Mouse (Mus musculus) midbrain, postnatal 0 days (tissue): ENCODE results near the gene Etv6. TPM values are rescaled to one million over a fixed set of nuclear protein-coding genes. Genes with fewer than 3 reads are reported as not detected.

Source experiments
- ATAC-seq: fragments of 200-750 bp; cut with Nextera tagmentation; 2 replicates; pipeline ENCODE4 v1.8.0; 2017; ENCODE audit warnings: moderate number of reproducible peaks, mild to moderate bottlenecking, moderate TSS enrichment, moderate library complexity; ENCODE audit not compliant: low FRiP score
- DNase-seq: peaks from one replicate; pipeline ENCODE4 v3.0.0-alpha.2; 2015; ENCODE audit warnings: low spot score
- H3K27ac ChIP-seq: fragments of 300-500 bp; sonication (generic); 2 replicates; pipeline ENCODE4 v1.5.1; 2014; ENCODE audit warnings: low read depth, mild to moderate bottlenecking, low read length, mixed read lengths
- H3K27me3 ChIP-seq: fragments of 300-500 bp; sonication (generic); 2 replicates; pipeline ENCODE4 v1.6.1; 2014; ENCODE audit warnings: low read length, control low read depth, mixed read lengths; ENCODE audit not compliant: insufficient read depth
- H3K36me3 ChIP-seq: fragments of 300-500 bp; sonication (generic); 2 replicates; pipeline ENCODE4 v1.6.1; 2014; ENCODE audit warnings: low read length, control low read depth, mixed read lengths; ENCODE audit not compliant: insufficient read depth
- H3K4me1 ChIP-seq: fragments of 300-500 bp; sonication (generic); 2 replicates; pipeline ENCODE4 v1.6.1; 2014; ENCODE audit warnings: mild to moderate bottlenecking, control low read depth, antibody characterized with exemption, low read length, mixed read lengths; ENCODE audit not compliant: insufficient read depth
- H3K4me2 ChIP-seq: fragments of 300-500 bp; sonication (generic); 2 replicates; pipeline ENCODE4 v1.6.1; 2014; ENCODE audit warnings: low read depth, mild to moderate bottlenecking, low read length, mixed read lengths; ENCODE audit not compliant: poor library complexity, severe bottlenecking
- H3K4me3 ChIP-seq: fragments of 300-500 bp; sonication (generic); 2 replicates; pipeline ENCODE4 v1.5.1; 2014; ENCODE audit warnings: low read depth, mild to moderate bottlenecking, low read length, moderate library complexity
- H3K9ac ChIP-seq: fragments of 300-500 bp; sonication (generic); replicated peaks from 2 replicates; pipeline ENCODE4 v1.6.1; 2014; ENCODE audit warnings: mild to moderate bottlenecking, low read length, moderate library complexity, mixed read lengths; ENCODE audit not compliant: poor library complexity, severe bottlenecking
- H3K9me3 ChIP-seq: fragments of 300-500 bp; sonication (generic); 2 replicates; pipeline ENCODE4 v1.6.1; 2016; ENCODE audit warnings: low read length, control low read depth
- CTCF ChIP-seq: IDR thresholded peaks from 2 replicates; pipeline ENCODE4 v1.5.1; 2016; ENCODE audit warnings: antibody characterized with exemption, mild to moderate bottlenecking
- WGBS: fragments of 180-500 bp; shearing (Covaris S2); extraction: QIAGEN DNeasy Blood & Tissue Kit; methylation state at CpG from one replicate; pipeline ENCODE4 v1.1.7; 2014; 5-methylcytosine and 5-hydroxymethylcytosine counted together
- polyA plus RNA-seq: library from polyadenylated mRNA; unstranded; fragments of >200 nt; fragmentation: Nextera tagmentation; extraction: Ambion mirVana; gene quantifications from 2 replicates; pipeline ENCODE4 v1.2.1, GENCODE M21; 2015
- total RNA-seq: library from RNA; depleted of rRNA; stranded (reverse); fragments of >200 nt; gene quantifications from 2 replicates; pipeline ENCODE4 v1.2.3, GENCODE M21; 2014

Etv6 gene
- total and polyA plus RNA-seq, 2 experiments from 2014 or later: 2.9 to 7.2 TPM

DNA sequence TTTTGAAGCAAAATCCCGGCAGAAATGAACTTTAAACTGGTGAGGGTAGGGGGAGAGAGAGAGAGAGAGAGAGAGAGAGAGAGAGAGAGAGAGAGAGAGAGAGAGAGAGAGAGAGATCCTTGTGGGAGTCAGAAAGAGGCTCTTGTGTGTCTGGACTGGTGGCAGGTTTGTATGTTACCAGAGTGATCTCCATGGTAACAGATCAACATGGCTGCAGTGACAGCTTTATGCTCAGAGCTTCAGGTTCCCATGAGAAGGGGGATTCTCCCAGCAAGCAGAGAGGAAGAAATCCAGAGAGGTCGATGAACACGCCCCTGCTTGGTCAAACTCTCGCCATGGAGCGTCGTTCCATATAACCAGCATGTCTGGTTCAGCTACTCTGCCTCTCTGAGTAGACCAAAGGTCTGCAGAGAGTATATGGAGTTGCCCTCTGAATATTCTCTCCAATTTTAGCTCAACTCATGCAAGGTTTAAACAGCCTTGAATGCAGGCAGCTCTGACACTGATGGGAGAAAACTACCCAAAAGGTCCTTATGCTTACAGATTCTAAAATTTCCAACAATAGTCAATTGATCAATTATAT is 122.1 kb downstream of the Etv6 start:
- H3K27ac ChIP-seq: no peak overlapping the region
- H3K9ac ChIP-seq: no peak overlapping the region
- H3K4me3 ChIP-seq: no peak overlapping the region
- H3K36me3 ChIP-seq: no peaks in the 10 kb centered on the region
- DNase-seq: peak; percentile 78
- H3K4me2 ChIP-seq: peak overlapping the region; percentile 33
- H3K4me1 ChIP-seq: 0 out of 2 replicates have a peak, but pooled peaks cover 8% of the 10 kb centered on the region
- peak; percentile 82 for ATAC-seq
- no peaks in the 10 kb centered on the region for H3K9me3 ChIP-seq
- 15% methylated on average over 6 of the region's 6 CpGs for WGBS
- no peaks in the 10 kb centered on the region for H3K27me3 ChIP-seq
- TF ChIP-seq CTCF: no peak

DNA sequence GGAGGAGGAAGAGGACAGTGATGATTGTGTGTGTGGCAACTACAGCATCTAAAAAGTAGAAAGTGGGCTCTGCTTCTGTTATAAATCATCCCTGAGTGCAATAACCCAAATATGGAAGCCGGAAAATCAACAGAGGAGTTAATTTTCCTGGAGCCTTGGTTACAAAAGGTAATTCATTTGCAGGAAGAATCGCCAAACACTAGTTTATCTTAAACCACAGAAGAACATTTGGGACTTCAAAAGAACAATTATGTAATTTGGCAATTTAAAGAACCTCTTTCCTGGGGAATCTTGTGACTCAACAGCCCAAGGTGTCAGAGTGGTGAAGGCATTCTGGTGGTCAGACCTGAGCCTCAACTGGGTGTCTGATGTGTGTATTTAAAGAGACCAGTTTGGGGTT is 122.7 kb downstream of the Etv6 start:
- ATAC-seq (no peak), DNase-seq (no peak)
- no peak for TF ChIP-seq CTCF
- H3K4me2 ChIP-seq: no peak overlapping the region
- H3K36me3 ChIP-seq: no peaks in the 10 kb centered on the region
- H3K4me1 ChIP-seq: 0 out of 2 replicates have a peak, but pooled peaks cover 8% of the 10 kb centered on the region
- no peak overlapping the region for H3K27ac ChIP-seq
- H3K4me3 ChIP-seq: no peak overlapping the region
- no peak overlapping the region for H3K9ac ChIP-seq
- H3K9me3 ChIP-seq: no peaks in the 10 kb centered on the region
- no peaks in the 10 kb centered on the region for H3K27me3 ChIP-seq
- 78% methylated on average over 2 of the region's 2 CpGs for WGBS

DNA sequence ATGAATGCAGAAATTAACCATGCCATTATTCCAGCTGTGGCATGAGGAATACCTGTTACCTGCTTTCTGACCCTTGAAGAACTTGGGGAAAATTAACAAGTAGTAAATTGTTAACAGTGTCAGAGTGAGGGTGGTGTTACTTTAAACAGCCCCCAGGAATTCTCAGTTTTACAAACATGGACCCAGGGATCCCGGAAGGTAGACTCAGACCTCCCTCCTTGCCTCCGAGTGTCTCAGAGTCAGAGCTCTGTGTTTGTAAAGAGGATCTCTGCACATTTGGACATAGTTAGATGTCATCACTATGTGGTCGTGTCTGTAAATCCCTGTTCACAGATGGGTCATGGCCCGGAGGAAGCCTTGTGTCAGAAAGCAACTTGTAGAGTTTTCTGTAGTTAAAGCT is 124.2 kb downstream of the Etv6 start:
- Histone ChIP-seq H3K36me3 (no peaks in the 10 kb centered on the region), H3K9me3 (no peaks in the 10 kb centered on the region), H3K27ac (no peak overlapping the region), H3K4me1 (0 out of 2 replicates have a peak, but pooled peaks cover 8% of the 10 kb centered on the region), H3K4me3 (no peak overlapping the region), H3K27me3 (no peaks in the 10 kb centered on the region), H3K9ac (no peak overlapping the region), H3K4me2 (no peak overlapping the region)
- DNase-seq: no peak
- ATAC-seq: no peak
- TF ChIP-seq CTCF: no peak
- WGBS: 90% methylated on average over 4 of the region's 4 CpGs

DNA sequence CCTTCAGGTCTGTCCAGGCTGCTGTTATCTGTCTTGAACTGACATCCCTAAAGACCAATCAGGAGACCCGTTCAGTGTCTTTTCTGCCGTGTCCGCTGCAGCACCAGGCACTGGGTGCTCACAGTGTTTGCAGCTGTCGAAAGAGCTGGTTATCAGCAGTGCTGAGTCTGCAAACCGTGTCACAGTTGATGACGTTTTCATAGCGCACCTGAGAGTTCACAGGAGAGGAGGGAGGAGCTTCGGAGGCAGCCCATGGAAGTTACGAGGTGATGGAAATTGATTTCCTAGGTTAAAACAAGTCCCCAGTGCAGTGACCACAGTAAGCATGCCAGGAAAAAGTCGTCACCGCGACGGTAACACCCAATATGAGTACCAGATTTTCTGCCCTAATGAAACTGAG is 125.5 kb downstream of the Etv6 start:
- no peak overlapping the region for H3K4me2 ChIP-seq
- no peaks in the 10 kb centered on the region for H3K9me3 ChIP-seq
- H3K4me3 ChIP-seq: no peak overlapping the region
- no peak for ATAC-seq
- H3K27ac ChIP-seq: no peak overlapping the region
- DNase-seq: no peak
- H3K27me3 ChIP-seq: no peaks in the 10 kb centered on the region
- no peak for TF ChIP-seq CTCF
- H3K36me3 ChIP-seq: no peaks in the 10 kb centered on the region
- H3K9ac ChIP-seq: no peak overlapping the region
- WGBS: 86% methylated on average over 13 of the region's 13 CpGs
- 0 out of 2 replicates have a peak, but pooled peaks cover 8% of the 10 kb centered on the region for H3K4me1 ChIP-seq

DNA sequence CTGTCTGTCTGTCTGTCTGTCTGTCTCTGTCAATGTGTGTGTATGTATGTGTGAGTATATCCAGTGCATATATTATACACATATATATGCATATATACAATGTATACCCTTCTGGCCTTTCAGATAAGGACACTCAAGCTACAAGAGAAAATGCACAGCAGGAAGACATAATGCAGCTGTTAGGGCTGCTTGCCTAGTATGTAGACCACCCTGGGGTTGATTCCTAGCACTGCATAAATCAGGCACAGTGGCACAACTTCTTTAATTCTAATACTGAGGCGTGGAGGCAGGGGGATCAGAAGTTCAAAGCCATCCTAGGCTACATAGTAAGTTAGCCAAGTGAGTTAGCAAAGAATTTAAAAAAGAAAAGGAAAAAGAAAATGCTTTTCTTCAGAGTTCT is 127.8 kb downstream of the Etv6 start:
- Histone ChIP-seq H3K9ac (no peak overlapping the region), H3K4me2 (no peak overlapping the region), H3K27ac (no peak overlapping the region), H3K36me3 (no peaks in the 10 kb centered on the region), H3K4me3 (no peak overlapping the region), H3K27me3 (no peaks in the 10 kb centered on the region), H3K4me1 (no peaks in the 10 kb centered on the region), H3K9me3 (no peaks in the 10 kb centered on the region)
- ATAC-seq (no peak), DNase-seq (no peak)
- 86% methylated on average over 1 of the region's 1 CpGs for WGBS
- TF ChIP-seq CTCF: no peak

DNA sequence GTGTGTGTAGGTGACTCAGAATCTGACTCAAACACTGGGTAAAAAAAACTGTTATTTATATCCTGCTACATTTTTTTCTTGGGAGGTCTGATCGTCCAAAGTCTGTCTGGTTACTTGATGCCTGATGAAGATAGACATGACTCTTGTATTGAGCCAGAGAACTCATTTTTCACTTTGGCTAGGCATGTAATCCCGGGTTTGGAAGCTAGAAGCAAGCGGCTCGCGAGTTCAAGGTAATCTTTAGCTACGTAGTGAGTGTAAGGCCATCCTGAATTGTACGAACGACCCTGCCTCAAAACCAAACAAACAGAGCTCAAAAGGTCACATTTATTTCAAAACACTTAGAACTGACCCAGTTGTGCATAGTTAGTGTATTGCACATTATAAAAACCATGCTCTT is 128.9 kb downstream of the Etv6 start:
- Histone ChIP-seq H3K9me3 (no peaks in the 10 kb centered on the region), H3K9ac (no peak overlapping the region), H3K4me2 (no peak overlapping the region), H3K27ac (no peak overlapping the region), H3K27me3 (no peaks in the 10 kb centered on the region), H3K36me3 (no peaks in the 10 kb centered on the region), H3K4me1 (no peaks in the 10 kb centered on the region), H3K4me3 (no peak overlapping the region)
- no peak for TF ChIP-seq CTCF
- no peak for DNase-seq
- 83% methylated on average over 8 of the region's 8 CpGs for WGBS
- no peak for ATAC-seq
